Mouse (Mus musculus): ENCODE results near the gene Grb2.

DNA sequence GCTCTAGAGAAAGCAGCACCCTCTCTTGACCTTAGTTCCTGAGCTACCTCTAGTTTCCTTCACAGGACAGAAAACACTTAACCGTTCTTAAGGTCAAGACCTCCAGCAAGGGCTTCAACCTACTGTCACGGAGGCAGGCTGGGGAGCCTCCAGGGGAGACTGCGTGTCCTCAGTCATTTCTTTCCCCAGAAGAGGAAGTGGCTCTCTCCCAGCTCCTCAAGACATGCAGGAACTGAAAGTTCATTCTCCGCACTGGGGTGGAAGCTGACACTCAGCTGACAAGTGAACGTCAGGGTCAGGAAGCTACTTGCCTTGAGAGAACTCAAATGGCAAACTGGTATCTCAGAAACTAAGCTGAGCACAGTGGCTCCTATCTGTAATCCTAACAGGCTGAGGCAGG is 15.6 kb downstream of the Grb2 start:
- TF ChIP-seq CTCF (IDR thresholded peaks at IDR 0.05; ENCODE audit: control insufficient read depth, insufficient read depth, insufficient read length) = no peak
- TF ChIP-seq USF1 (IDR thresholded peaks at IDR 0.05; ENCODE audit: low read depth) = no peak
- TF ChIP-seq MYOD1 (IDR thresholded peaks at IDR 0.05; ENCODE audit: control insufficient read depth, insufficient read length, low read depth) = no peak
- TF ChIP-seq MAX (IDR thresholded peaks at IDR 0.05) = no peak
- no peak for TF ChIP-seq MYOG (IDR thresholded peaks at IDR 0.05; ENCODE audit: control insufficient read depth, extremely low read depth, insufficient read length)

Data from C2C12 (cell line).